Mouse (Mus musculus): ENCODE results near the gene Tmem256. TPM values are rescaled to one million over a fixed set of nuclear protein-coding genes. Genes with fewer than 3 reads are reported as not detected.

The Tmem256 gene
- total and polyA plus RNA-seq, 3 experiments, result 185 to 327 (median 206) TPM

DNA sequence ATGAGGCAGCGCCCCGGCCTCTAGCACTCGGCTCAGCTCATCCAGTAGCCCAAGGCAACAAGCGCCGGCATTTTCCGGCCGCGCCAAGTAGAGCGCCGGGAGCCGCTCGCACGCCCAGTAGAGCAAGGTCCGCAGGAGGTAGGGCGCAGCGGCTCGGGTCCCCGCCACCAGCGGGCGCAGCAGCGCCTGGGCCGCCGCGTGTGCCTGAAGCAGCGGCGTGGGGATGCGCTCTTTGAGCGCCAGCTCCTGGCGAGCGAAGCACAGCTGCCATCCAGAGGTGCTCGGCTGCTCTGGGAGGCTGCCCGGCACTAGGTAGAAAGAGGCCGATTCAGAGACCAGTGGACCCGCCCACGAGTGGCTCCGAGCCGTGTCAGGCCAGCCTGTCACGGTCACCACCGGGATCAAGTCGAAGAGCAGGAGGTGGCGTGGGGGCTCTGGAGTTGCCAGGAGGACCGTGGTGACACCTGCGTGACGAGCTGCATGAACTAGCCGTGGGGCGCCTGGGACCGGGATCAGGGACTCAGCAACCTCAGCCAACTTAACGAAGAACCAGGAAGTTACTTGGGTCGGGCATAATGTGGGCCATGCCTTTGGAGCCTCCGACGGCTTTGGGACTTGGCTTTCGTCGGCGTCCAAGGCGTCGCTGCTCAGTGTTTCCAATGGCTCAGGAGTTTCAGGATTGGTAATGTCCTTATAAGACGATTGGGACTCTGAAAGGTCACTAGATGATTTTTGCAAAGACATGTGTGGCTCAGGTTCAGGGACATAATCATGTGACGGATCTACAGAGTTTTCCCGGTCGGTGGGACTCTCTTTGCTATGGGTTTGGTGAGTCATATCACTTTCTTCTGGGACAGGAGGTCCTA, 34.3 kb upstream of the Tmem256 start (continued):
- TF ChIP-seq NELFE (IDR thresholded peaks at IDR 0.05; ENCODE audit: low read depth, low read length), result peak; percentile 53; the same call in 1 of the 2 replicates
- no peak for TF ChIP-seq USF1 (IDR thresholded peaks at IDR 0.05; ENCODE audit: low read depth, low read length)
- peak; percentile 53; the same call in 1 of the 2 replicates for TF ChIP-seq BHLHE40 (IDR thresholded peaks at IDR 0.05; ENCODE audit: low read depth, low read length)
- TF ChIP-seq EP300 (IDR thresholded peaks at IDR 0.05; ENCODE audit: low read length), result no peak
- TF ChIP-seq GABPA (IDR thresholded peaks at IDR 0.05; ENCODE audit: insufficient replicate concordance, low read depth, low read length), result no peak
- no peak for TF ChIP-seq JUND (conservative IDR thresholded peaks at IDR 0.05; ENCODE audit: low read depth, low read length)
- no peak; the same call in 1 of the 2 replicates for TF ChIP-seq MAZ (IDR thresholded peaks at IDR 0.05; ENCODE audit: low read depth, low read length)
- TF ChIP-seq E2F4 (IDR thresholded peaks at IDR 0.05; ENCODE audit: insufficient replicate concordance, low read depth, low read length), result no peak
- peak; percentile 99 for TF ChIP-seq UBTF (IDR thresholded peaks at IDR 0.05; ENCODE audit: low read depth, low read length)
- no peak; the same call in 1 of the 2 replicates for TF ChIP-seq CHD1 (IDR thresholded peaks at IDR 0.05; ENCODE audit: low read depth, low read length)
- peak; percentile 49 for TF ChIP-seq ELF1 (IDR thresholded peaks at IDR 0.05; ENCODE audit: low read depth, low read length)
- no peak for TF ChIP-seq ZNF384 (IDR thresholded peaks at IDR 0.05; ENCODE audit: low read depth, low read length)
- TF ChIP-seq ZMIZ1 (IDR thresholded peaks at IDR 0.05; ENCODE audit: low read depth, low read length), result 0 out of 2 replicates have a peak, but pooled peaks have one; percentile 43
- TF ChIP-seq KAT2A (IDR thresholded peaks at IDR 0.05; ENCODE audit: insufficient replicate concordance, low read length), result no peak
- TF ChIP-seq TBP (conservative IDR thresholded peaks at IDR 0.05; ENCODE audit: low read depth, low read length), result no peak
- no peak for TF ChIP-seq JUN (IDR thresholded peaks at IDR 0.05; ENCODE audit: insufficient read depth, low read depth, low read length)
- peak; percentile 49 for TF ChIP-seq ZC3H11A (IDR thresholded peaks at IDR 0.05; ENCODE audit: low read depth, low read length)
- peak; percentile 58; the same call in 1 of the 2 replicates for TF ChIP-seq NRF1 (IDR thresholded peaks at IDR 0.05; ENCODE audit: low read depth, low read length)
- TF ChIP-seq PAX5 (IDR thresholded peaks at IDR 0.05; ENCODE audit: low read length), result no peak

DNA sequence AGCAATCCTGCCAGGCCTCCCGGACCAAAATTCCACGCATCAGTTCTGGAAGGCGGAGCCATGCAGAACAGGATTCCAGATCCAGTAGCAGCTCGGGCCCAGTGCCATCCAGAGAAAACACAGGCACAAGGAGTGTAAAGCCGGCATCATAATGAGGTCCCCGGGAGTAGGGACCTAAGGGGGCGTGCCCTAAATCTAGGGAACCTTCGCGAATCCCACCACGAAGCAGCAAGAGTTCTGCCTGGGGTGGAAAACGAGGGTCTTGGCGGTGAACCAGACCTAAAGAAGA, 33.7 kb upstream of the Tmem256 start:
- in situ Hi-C loops (cut with MboI; ENCODE audit: low pct_ligation_motif_present, low pct_unique_long_range_greater_than_20kb, low sequenced_read_pairs) (loop anchor here (5.0 kb wide), 1 partner anchor 73 kb away; the partner anchor contains the start of gene Tmem95), dilution Hi-C loops (cut with MboI; ENCODE audit: extremely low pct_ligation_motif_present, extremely low pct_unique_long_range_greater_than_20kb, low sequenced_read_pairs) (no loop called here)
- no peak overlapping the region for H3K27ac ChIP-seq (ENCODE audit: insufficient read depth, low read depth)
- H3K4me3 ChIP-seq (replicated peaks in 1 of 3; ENCODE audit: low read depth in 2 of 3, low read length in 2 of 3, poor library complexity in 1 of 3), result no peak overlapping the region
- H3K79me2 ChIP-seq (replicated peaks; ENCODE audit: control insufficient read depth, extremely low read depth, insufficient read depth, poor library complexity, severe bottlenecking), result no peaks in the 10 kb centered on the region
- H3K9ac ChIP-seq (ENCODE audit: insufficient read depth, low read depth), result no peak overlapping the region
- no peaks in the 10 kb centered on the region for H3K36me3 ChIP-seq (replicated peaks in 1 of 2; ENCODE audit: control insufficient read depth in 1 of 2, insufficient read depth in 1 of 2, low read length in 1 of 2)
- H3K27me3 ChIP-seq (replicated peaks), result peaks cover 55% of the 10 kb centered on the region
- no peak for DNase-seq (ENCODE audit: extremely low read depth)
- peaks cover 24% of the 10 kb centered on the region for H3K9me3 ChIP-seq (replicated peaks; ENCODE audit: low read length)
- TF ChIP-seq NRF1 (IDR thresholded peaks at IDR 0.05; ENCODE audit: low read depth, low read length), result no peak
- no peak for TF ChIP-seq USF1 (IDR thresholded peaks at IDR 0.05; ENCODE audit: low read depth, low read length)
- no peak for TF ChIP-seq NELFE (IDR thresholded peaks at IDR 0.05; ENCODE audit: low read depth, low read length)
- TF ChIP-seq RCOR1 (conservative IDR thresholded peaks at IDR 0.05; ENCODE audit: low read depth, low read length), result no peak
- TF ChIP-seq CHD1 (IDR thresholded peaks at IDR 0.05; ENCODE audit: low read depth, low read length), result no peak
- TF ChIP-seq IRF4 (IDR thresholded peaks at IDR 0.05; ENCODE audit: low read depth, low read length), result no peak
- TF ChIP-seq E2F4 (IDR thresholded peaks at IDR 0.05; ENCODE audit: insufficient replicate concordance, low read depth, low read length), result no peak
- no peak for TF ChIP-seq MEF2A (IDR thresholded peaks at IDR 0.05; ENCODE audit: borderline replicate concordance, low read depth, low read length)
- TF ChIP-seq SMC3 (IDR thresholded peaks at IDR 0.05; ENCODE audit: low read depth, low read length), result no peak
- no peak for TF ChIP-seq KAT2A (IDR thresholded peaks at IDR 0.05; ENCODE audit: insufficient replicate concordance, low read length)
- no peak for TF ChIP-seq UBTF (IDR thresholded peaks at IDR 0.05; ENCODE audit: low read depth, low read length)
- TF ChIP-seq ZKSCAN1 (IDR thresholded peaks at IDR 0.05; ENCODE audit: borderline replicate concordance, low read depth, low read length), result no peak
- TF ChIP-seq MAX (IDR thresholded peaks at IDR 0.05; ENCODE audit: low read length), result no peak
- TF ChIP-seq PAX5 (IDR thresholded peaks at IDR 0.05; ENCODE audit: low read length), result no peak
- no peak for TF ChIP-seq EP300 (IDR thresholded peaks at IDR 0.05; ENCODE audit: low read length)
- no peak for TF ChIP-seq SIN3A (IDR thresholded peaks at IDR 0.05; ENCODE audit: low read length)
- no peak for TF ChIP-seq CHD2 (IDR thresholded peaks at IDR 0.05; ENCODE audit: low read length)
- no peak for TF ChIP-seq MAFK (IDR thresholded peaks at IDR 0.05; ENCODE audit: insufficient replicate concordance, low read length)
- no peak overlapping the region for H3K4me2 ChIP-seq (ENCODE audit: insufficient read depth, low read depth, poor library complexity, severe bottlenecking)
- H3K4me1 ChIP-seq (ENCODE audit: control insufficient read depth in 1 of 2, insufficient read depth in 2 of 2), result peaks cover 8 to 33% of the 10 kb centered on the region in 2 experiments; a peak in 3 of 4 replicates

All from CH12.LX (cell line).